Mouse (Mus musculus): ENCODE measurements around the gene Zfr.
A peak's percentile ranks its signal among the peaks of the same experiment; 100 is the strongest.
"Not testable (repeated sequence)": the region's sequence is repeated elsewhere in the genome, so short reads cannot be mapped to it uniquely, and the experiment has no call there.

Zfr gene

DNA sequence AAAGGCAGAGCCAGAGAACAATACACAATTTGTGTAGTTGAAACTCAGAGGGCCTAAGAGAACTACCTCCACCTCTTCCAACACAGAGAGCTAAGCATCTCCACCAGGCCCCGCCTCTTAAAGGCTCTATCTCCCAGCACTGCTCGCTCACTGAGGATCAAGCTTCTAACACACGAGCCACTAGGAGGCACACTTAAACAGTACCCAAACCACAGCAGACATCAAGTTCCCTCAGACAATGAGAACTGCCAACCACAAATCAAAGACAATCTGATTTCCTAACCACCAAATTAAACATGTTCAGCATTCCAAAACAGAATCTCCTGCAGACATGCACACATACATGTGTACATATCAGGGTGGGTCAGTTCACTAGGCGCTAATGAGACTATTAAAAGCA is 9.4 kb upstream of the Zfr start:
- no peak for DNase-seq

- DNase-seq = not testable (repeated sequence)
Measured at GRCm38 (mm10) chr15:12108922-12109321, 8.7 kb upstream of the Zfr start.

- DNase-seq = no peak
Measured at GRCm38 (mm10) chr15:12111232-12111631, 6.4 kb upstream of the Zfr start.

GRCm38 (mm10) chr15:12113411-12113810 is 4.2 kb upstream of the Zfr start:
- DNase-seq = peak; percentile 48

DNA sequence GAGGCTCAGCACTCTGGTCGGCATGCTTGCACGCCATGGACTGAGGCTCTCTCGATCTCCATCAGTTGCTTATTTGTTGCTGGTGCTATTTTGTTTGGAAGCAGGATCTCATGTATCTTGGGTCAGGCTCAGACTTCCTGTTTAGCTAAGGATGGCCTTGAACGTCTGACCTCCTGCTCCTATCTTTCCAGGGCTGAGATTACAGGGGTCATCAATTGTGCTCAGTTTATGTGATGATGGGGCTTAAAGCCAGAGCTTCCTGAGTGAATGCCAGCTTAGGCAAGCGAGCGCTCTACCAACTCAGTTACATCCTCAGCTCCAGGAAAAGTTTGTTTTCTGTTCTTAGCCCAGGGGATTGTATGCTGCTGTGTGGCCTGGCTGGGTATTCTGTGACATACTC is 3.1 kb upstream of the Zfr start:
- DNase-seq = no peak

DNA sequence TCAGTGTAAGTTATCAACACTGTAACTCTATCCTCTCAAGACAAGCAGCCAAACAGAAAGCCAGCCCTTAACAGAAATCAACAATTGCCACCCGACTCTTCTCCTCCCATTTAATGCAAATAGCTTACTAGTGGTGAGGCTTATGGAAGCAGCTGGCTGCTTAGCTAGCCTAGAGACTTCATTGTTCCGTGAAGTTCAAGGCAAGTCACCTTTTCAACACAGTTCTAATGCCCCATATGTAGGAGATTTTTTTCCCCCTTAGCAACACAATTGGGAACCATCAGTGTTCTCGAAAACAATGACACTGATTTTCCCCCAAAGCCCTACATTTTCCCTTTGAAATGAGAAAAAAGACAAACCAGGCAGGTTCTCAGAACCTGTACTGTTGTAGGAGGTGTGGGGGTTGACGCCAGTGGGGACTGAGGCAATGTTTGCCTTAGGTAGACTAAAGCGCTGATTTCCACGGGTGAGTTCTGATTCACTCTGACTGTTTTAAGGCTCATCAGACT is 1.9 kb upstream of the Zfr start:
- no peak for DNase-seq

- no peak for DNase-seq
Measured at GRCm38 (mm10) chr15:12118093-12118431, 431 bp downstream of the Zfr start.

DNA sequence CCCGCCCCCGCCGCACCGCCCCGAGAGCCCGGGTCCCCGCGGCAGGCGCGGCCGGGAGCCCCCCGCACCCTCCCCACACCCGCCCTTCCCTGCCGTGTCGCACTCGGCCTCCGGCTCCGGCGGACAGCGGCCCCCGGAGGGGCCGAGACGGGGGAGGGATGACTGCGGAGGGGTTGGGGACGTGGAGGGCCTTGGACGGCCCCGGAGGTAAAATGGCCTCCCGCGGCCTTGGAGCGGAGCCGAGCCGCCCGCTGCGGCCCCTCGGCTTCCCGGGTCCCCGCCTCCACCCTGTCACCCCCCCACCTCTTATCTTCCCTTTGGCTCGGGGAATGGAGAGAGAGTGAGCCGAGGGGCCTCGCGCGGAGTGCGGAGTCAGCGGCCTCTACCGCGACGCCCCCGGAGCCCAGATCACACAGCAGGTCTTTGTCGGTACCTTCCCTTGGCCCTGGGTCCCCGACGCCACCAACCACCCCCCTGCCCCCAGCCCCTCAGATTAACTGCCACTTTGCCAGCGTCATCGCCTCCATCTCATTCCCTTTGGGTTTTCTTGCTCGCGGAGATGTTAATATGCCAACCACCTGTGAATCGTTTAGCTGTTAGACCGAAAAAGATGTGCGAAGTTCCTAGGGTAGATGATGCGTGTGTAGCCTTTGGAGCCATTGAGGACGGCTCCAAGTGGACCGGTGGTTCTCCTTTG is 949 bp downstream of the Zfr start:
- no peak for DNase-seq

GRCm38 (mm10) chr15:12119129-12119466 is 1.5 kb downstream of the Zfr start:
- no peak for DNase-seq

GRCm38 (mm10) chr15:12124913-12125312 is 7.3 kb downstream of the Zfr start:
- DNase-seq = no peak

DNA sequence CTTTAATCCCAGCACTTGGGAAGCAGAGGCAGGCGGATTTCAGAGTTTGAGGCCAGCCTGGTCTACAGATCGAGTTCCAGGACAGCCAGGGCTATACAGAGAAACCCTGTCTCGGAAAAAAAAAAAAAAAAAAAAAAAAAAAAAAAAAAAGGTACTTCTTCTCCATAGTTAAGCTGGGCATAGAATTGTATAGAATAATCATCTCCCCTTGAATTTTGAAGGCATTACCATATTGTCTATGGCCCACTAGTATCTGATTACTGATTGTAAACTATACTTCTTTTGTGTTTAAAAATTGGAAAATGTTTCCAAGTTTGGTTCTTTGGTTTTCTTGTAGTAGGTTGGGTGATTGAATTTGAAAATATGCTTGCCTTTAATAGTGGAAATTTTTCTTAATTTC is 13.2 kb downstream of the Zfr start:
- DNase-seq = not testable (repeated sequence)

- no peak for DNase-seq
Measured at GRCm38 (mm10) chr15:12134546-12134945, 16.9 kb downstream of the Zfr start.

- DNase-seq = no peak
Measured at GRCm38 (mm10) chr15:12135368-12135767, 17.7 kb downstream of the Zfr start.

DNA sequence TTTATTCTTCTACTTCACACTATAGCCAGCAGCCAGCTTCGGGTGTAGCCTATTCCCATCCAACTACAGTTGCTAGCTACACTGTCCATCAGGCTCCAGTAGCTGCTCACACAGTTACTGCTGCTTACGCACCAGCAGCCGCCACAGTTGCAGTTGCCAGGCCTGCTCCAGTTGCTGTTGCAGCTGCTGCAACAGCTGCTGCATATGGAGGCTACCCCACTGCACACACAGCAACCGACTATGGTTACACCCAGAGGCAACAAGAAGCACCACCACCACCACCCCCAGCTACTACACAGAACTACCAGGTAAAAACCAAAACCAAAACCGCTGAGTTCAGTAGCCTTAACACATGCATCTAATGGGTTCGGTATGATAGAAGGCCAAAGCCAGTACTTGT is 18.7 kb downstream of the Zfr start:
- DNase-seq = no peak

DNA sequence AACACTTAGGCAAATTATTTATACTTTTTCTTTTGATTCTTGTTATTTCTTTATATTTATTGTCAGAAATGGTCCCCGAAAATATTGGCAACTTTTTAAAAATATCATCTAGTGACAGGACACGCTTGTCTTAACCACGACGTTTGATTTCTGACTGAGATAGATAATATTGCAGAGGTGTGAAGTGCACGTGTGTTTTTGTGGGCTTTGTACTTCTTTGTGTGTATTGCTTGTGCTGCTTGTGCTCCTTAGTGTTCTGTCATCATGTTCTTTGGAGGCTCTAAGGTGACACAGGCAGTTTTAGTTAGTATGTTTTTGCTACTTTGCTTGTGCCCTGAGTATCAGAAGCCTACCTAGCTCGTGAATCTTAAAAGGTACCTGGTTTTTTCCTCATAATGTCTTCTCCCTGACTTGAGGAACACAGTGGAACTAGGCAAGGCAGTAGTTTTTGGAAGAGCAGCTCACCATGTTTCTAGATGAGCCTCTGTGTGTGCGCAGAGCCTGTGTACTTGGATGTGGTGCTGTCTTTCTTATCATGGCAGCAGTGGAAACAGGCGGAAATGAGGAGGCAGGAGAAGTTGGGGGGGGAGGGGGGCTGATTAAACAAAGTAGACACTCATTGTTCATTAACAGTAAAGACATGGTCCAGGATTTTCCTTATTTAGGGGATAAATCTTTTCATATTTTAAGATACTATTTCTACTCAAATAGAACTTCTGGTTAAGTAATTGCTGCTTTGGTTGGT is 23.5 kb downstream of the Zfr start:
- DNase-seq = no peak

DNA sequence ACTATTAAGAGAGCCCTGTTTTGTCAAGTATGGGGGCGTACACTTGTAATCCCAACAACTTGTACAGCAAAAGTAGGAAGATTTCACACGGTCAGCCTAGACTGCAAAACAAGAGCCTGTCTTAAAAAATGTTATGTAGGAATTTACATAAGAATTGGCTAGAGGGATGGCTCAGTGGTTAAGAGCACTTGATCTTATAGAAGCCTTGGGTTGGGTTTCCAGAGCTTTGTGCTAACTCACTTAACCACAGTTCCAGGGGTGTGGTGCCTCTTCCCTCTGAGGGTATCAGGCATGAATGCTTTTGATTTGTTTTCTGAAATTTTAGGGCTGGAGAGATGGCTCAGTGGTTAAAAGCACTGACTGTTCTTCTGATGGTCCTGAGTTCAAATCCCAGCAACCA is 29.8 kb downstream of the Zfr start:
- DNase-seq = no peak

DNA sequence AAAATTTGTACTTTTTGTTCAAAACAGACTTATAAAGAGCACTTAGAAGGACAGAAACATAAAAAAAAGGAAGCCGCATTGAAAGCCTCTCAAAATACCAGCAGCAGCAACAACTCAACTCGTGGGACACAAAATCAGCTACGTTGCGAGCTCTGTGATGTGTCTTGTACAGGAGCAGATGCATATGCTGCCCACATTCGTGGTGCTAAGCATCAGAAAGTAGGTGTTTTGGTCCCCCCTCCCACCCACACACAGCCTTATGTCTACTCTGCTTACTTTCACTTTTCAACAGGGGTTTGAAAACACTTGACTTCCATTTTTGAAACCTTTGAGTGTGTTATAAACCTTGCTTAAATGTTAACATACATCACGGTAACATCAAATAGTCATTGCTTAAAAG is 31.9 kb downstream of the Zfr start:
- peak; percentile 67 for DNase-seq

DNA sequence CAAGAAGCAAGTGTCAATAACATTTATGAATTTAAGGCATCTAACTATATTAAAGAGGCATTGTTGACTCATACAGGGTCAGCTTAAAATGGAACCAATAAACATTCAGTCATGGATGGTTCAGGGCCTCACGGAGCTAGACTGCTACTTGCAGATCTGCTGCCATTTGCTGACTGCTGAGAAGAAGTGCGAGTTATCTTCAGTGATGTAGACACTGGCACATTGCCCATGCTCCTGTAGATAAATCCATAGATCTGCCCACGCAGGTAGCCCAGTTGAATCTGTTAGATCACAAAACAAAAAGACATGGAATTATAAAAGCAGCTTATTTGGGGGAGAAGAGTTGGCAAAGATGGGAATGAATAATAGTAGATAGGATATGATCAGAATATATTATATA is 36.1 kb downstream of the Zfr start:
- DNase-seq = peak; percentile 60

- no peak for DNase-seq
Measured at GRCm38 (mm10) chr15:12178126-12178525, 60.5 kb downstream of the Zfr start.

DNA sequence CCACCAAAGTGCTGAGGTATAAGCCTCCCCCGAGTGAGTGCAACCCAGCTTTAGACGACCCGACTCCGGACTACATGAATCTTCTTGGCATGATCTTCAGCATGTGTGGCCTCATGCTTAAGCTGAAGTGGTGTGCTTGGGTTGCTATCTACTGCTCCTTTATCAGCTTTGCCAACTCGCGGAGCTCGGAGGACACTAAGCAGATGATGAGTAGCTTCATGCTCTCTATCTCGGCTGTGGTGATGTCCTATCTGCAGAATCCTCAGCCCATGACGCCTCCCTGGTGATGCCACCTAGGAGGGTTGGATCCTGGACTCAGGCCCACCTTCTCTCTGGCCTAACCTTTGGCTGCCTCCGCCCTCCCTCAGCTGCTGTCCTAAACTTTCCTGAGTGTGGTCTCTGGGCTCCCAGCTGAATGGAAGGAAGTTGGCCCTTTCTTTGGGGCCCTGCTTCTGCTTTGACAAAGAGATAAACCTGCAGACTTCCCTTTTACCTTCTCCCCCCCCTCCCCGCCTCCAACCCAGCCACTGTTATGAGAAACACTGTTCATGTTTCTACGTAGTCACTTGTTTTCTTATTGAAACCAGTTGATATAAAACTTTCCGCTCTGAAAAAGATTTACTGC is 63.7 kb downstream of the Zfr start:
- DNase-seq = not testable (repeated sequence)

GRCm38 (mm10) chr15:12193880-12194816 is 76.5 kb downstream of the Zfr start:
- no peak for DNase-seq

DNA sequence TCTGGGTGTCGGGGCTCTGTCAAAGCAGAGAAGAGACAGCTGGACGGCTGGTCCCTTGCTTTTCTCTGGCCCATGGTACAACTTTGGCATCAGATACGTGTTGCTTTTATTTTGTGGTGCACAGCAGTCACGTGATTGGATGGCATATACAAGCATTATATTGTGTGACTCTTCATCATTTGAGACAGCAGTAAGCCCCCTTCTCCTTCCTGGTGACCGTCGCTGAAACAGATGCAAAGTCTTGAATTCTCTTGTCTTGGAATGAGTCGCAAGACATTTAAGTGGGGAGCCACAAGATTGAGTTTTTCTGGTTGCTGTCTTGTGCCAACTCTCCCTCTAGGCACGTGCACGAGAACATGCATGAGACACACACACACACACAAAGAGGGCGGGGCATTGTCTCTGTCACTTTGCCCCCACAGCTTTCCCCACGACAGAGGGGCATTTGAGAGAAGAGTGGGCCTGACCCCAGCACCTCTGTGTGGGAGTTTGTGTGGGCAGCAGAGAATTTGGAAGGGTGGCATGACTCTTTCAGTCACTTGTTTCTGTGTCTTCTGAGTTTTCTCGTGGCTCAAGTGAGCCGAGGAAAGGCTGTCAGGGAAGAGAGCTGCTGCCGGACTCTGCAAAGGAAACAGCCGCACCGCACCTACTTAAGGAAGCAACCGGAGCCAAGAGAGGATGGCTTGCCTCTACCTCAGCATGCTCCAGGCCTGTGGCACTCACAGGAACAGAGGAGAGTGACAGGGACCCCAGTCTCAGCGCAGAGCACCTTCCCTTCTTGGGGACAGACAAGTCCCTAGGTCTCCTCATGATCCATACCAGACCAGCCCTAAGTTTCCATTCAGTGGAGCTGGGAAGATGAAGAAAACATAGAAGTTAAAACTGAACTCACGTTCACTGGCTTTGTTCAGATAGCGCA is 77.4 kb downstream of the Zfr start:
- DNase-seq = no peak

All from right cerebral cortex, adult 18-20 months (tissue).